Mouse (Mus musculus): ENCODE results near the gene Endov. TPM values are rescaled to one million over a fixed set of nuclear protein-coding genes. Genes with fewer than 3 reads are reported as not detected.

Endov gene
- total and polyA plus RNA-seq, 2 experiments from 2014 or later: 16.9 to 42.8 TPM

GRCm38 (mm10) chr11:119540560-119540959, 49.4 kb downstream of the Endov start:
- Histone ChIP-seq H3K36me3 (ENCODE audit: insufficient read depth) (no peaks in the 10 kb centered on the region), H3K9me3 (ENCODE audit: low read length) (no peaks in the 10 kb centered on the region), H3K27me3 (ENCODE audit: insufficient read depth, low read length) (no peaks in the 10 kb centered on the region), H3K27ac (ENCODE audit: low read depth, low read length) (no peak overlapping the region), H3K4me2 (ENCODE audit: low read depth) (no peak overlapping the region), H3K4me1 (ENCODE audit: insufficient read depth) (peaks cover 5% of the 10 kb centered on the region; the same call in 1 of the 2 replicates), H3K4me3 (ENCODE audit: low read depth, low read length) (no peak overlapping the region), H3K9ac (no peak overlapping the region)
- no peak for ATAC-seq
- no peak for TF ChIP-seq CTCF (IDR thresholded peaks at IDR 0.05; ENCODE audit: low read depth)
- DNase-seq: no peak
- WGBS: 81% methylated on average over 9 of the region's 9 CpGs

DNA sequence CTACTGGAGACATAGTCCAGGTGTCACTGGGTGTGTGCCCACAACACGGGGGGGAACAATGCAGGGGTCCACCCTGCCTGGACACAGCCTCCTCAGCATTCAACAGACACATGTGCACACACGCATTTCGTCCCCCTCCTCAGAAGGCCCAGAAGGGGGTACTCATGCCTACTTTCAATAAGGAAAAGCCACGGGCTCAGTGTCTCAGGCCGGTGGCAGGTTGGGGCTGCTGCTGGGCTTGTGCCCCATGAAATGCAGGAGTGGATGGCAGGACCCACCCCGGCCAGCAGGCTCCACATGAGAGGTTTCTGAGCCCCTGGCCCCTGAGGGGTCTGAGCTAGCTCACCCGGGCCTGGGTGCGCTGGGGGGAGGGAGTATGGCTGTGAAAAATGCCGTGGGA, 49.9 kb downstream of the Endov start:
- Histone ChIP-seq H3K4me2 (ENCODE audit: low read depth) (no peak overlapping the region), H3K9me3 (ENCODE audit: low read length) (no peaks in the 10 kb centered on the region), H3K27ac (ENCODE audit: low read depth, low read length) (no peak overlapping the region), H3K9ac (no peak overlapping the region), H3K4me3 (ENCODE audit: low read depth, low read length) (no peak overlapping the region), H3K36me3 (ENCODE audit: insufficient read depth) (no peaks in the 10 kb centered on the region), H3K27me3 (ENCODE audit: insufficient read depth, low read length) (no peaks in the 10 kb centered on the region), H3K4me1 (ENCODE audit: insufficient read depth) (peaks cover 10% of the 10 kb centered on the region; the same call in 1 of the 2 replicates)
- DNase-seq (no peak), ATAC-seq (no peak)
- WGBS: 79% methylated on average over 9 of the region's 9 CpGs
- TF ChIP-seq CTCF (IDR thresholded peaks at IDR 0.05; ENCODE audit: low read depth): no peak

DNA sequence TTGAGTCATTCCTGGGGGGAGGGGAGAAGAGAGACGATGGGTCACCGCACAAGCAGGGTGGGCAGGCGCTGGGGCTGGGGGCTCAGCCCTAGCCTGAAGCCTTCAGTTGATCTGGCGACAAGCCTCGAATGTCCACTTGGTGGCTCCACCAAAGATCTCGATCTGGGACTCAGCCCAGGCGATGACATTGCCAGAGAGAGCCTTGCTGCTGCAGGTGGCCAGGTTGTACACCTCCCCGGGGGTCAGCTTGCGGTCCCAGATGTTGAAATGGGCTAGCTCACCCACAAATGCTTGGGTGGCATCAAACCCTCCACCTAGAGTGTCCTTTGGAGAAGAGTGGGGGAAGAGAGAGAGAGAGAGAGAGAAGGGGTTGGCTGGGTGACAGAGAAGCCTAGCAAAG, 51.2 kb downstream of the Endov start:
- no peak for TF ChIP-seq CTCF (IDR thresholded peaks at IDR 0.05; ENCODE audit: low read depth)

GRCm38 (mm10) chr11:119542886-119543285, 51.7 kb downstream of the Endov start:
- Histone ChIP-seq H3K36me3 (ENCODE audit: insufficient read depth) (no peaks in the 10 kb centered on the region), H3K27me3 (ENCODE audit: insufficient read depth, low read length) (no peaks in the 10 kb centered on the region), H3K4me3 (ENCODE audit: low read depth, low read length) (no peak overlapping the region), H3K27ac (ENCODE audit: low read depth, low read length) (no peak overlapping the region), H3K4me1 (ENCODE audit: insufficient read depth) (peaks cover 14% of the 10 kb centered on the region; the same call in 1 of the 2 replicates), H3K4me2 (ENCODE audit: low read depth) (no peak overlapping the region), H3K9ac (no peak overlapping the region), H3K9me3 (ENCODE audit: low read length) (no peaks in the 10 kb centered on the region)
- DNase-seq (no peak), ATAC-seq (no peak)
- no peak for TF ChIP-seq CTCF (IDR thresholded peaks at IDR 0.05; ENCODE audit: low read depth)
- 67% methylated on average over 5 of the region's 5 CpGs for WGBS

More for the DNA sequence above, 51.2 kb downstream of the Endov start:
- Histone ChIP-seq H3K36me3 (ENCODE audit: insufficient read depth) (no peaks in the 10 kb centered on the region), H3K4me3 (ENCODE audit: low read depth, low read length) (no peak overlapping the region), H3K27me3 (ENCODE audit: insufficient read depth, low read length) (no peaks in the 10 kb centered on the region), H3K9me3 (ENCODE audit: low read length) (no peaks in the 10 kb centered on the region), H3K4me2 (ENCODE audit: low read depth) (no peak overlapping the region), H3K9ac (no peak overlapping the region), H3K4me1 (ENCODE audit: insufficient read depth) (peaks cover 14% of the 10 kb centered on the region; the same call in 1 of the 2 replicates), H3K27ac (ENCODE audit: low read depth, low read length) (no peak overlapping the region)
- DNase-seq (no peak), ATAC-seq (no peak)
- WGBS: 52% methylated on average over 9 of the region's 9 CpGs

GRCm38 (mm10) chr11:119543816-119544517, 52.8 kb downstream of the Endov start:
- Histone ChIP-seq H3K4me3 (ENCODE audit: low read depth, low read length) (no peak overlapping the region), H3K27ac (ENCODE audit: low read depth, low read length) (no peak overlapping the region), H3K4me1 (ENCODE audit: insufficient read depth) (peaks cover 23% of the 10 kb centered on the region), H3K9me3 (ENCODE audit: low read length) (no peaks in the 10 kb centered on the region), H3K36me3 (ENCODE audit: insufficient read depth) (no peaks in the 10 kb centered on the region), H3K9ac (no peak overlapping the region), H3K4me2 (ENCODE audit: low read depth) (peak overlapping the region; percentile 99; the same call in 1 of the 2 replicates), H3K27me3 (ENCODE audit: insufficient read depth, low read length) (0 out of 2 replicates have a peak, but pooled peaks cover 3% of the 10 kb centered on the region)
- DNase-seq: no peak
- ATAC-seq: no peak
- no peak for TF ChIP-seq CTCF (IDR thresholded peaks at IDR 0.05; ENCODE audit: low read depth)
- 55% methylated on average over 16 of the region's 16 CpGs for WGBS

- no peak for DNase-seq
- WGBS: 82% methylated on average over 15 of the region's 15 CpGs
These were observed 53.5 kb downstream of the Endov start for GRCm38 (mm10) chr11:119544518-119545105.

GRCm38 (mm10) chr11:119545281-119545680, 54.1 kb downstream of the Endov start:
- no peaks in the 10 kb centered on the region for H3K36me3 ChIP-seq (ENCODE audit: insufficient read depth)

More at GRCm38 (mm10) chr11:119544518-119545105, 53.5 kb downstream of the Endov start:
- no peak for TF ChIP-seq CTCF (IDR thresholded peaks at IDR 0.05; ENCODE audit: low read depth)
- no peak for ATAC-seq
- no peak overlapping the region for H3K4me3 ChIP-seq (ENCODE audit: low read depth, low read length)
- peaks cover 26% of the 10 kb centered on the region for H3K4me1 ChIP-seq (ENCODE audit: insufficient read depth)
- H3K4me2 ChIP-seq (ENCODE audit: low read depth): peak overlapping the region; percentile 99
- H3K9me3 ChIP-seq (ENCODE audit: low read length): no peaks in the 10 kb centered on the region
- no peak overlapping the region for H3K27ac ChIP-seq (ENCODE audit: low read depth, low read length)
- no peak overlapping the region for H3K9ac ChIP-seq
- H3K27me3 ChIP-seq (ENCODE audit: insufficient read depth, low read length): 0 out of 2 replicates have a peak, but pooled peaks cover 3% of the 10 kb centered on the region
- H3K36me3 ChIP-seq (ENCODE audit: insufficient read depth): no peaks in the 10 kb centered on the region

More at GRCm38 (mm10) chr11:119545281-119545680, 54.1 kb downstream of the Endov start:
- Histone ChIP-seq H3K27ac (ENCODE audit: low read depth, low read length) (no peak overlapping the region), H3K4me2 (ENCODE audit: low read depth) (peak overlapping the region; percentile 99), H3K9me3 (ENCODE audit: low read length) (no peaks in the 10 kb centered on the region), H3K4me1 (ENCODE audit: insufficient read depth) (peaks cover 26% of the 10 kb centered on the region), H3K27me3 (ENCODE audit: insufficient read depth, low read length) (peaks cover 9% of the 10 kb centered on the region; the same call in 1 of the 2 replicates), H3K4me3 (ENCODE audit: low read depth, low read length) (peak overlapping the region; percentile 65; the same call in 1 of the 2 replicates), H3K9ac (no peak overlapping the region; the same call in 1 of the 2 replicates)
- no peak for TF ChIP-seq CTCF (IDR thresholded peaks at IDR 0.05; ENCODE audit: low read depth)
- WGBS: 61% methylated on average over 3 of the region's 3 CpGs
- ATAC-seq: no peak
- DNase-seq: no peak

Data from forebrain, postnatal 0 days (tissue).